Comparison of ENCODE assay signal across 9 mouse cellular contexts in the genomic region with DNA sequence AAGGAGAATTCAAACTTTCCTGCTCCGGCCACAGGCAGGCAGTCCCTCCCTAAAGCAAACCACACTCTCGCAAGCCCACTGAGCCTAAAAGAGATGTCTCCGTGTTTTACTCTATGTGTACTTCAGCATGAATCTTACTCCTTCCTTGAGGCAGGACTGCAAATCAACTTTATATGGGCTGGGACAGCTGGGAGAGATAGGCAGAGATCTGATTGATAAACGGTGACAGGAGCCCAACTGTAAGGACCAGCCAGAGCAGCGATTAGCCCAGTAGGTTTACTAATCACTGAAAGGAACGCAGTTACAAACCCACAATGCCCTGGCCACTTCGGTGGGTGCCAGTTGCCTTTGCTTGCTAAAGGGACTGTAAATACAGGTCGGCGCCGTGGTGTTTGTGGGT. TPM values are rescaled to one million over a fixed set of nuclear protein-coding genes. Genes with fewer than 3 reads are reported as not detected.
DNase-seq lines count a peak whose midpoint lies in the region; ATAC-seq and TF ChIP-seq lines count a peak whose summit lies in the region.
"Had no signal": no experiment of that assay in that cellular context is flagged by ENCODE, and none has a peak within 500 bp of the region (broad histone marks: within the 10 kb centered on the region; RNA-seq: fewer than 3 reads in every experiment).

No protein-coding gene starts in this region.

- H3K9me3 ChIP-seq in heart, embryonic 14.5 days (ENCODE audit: control insufficient read depth, low read length): 0 out of 2 replicates have a peak, but pooled peaks cover 4% of the 10 kb centered on the region
- H3K9me3 ChIP-seq in hindbrain, postnatal 0 days (ENCODE audit: low read length): no peaks in the 10 kb centered on the region
- H3K9me3 ChIP-seq in midbrain, embryonic 14.5 days (ENCODE audit: control insufficient read depth, low read length): 0 out of 2 replicates have a peak, but pooled peaks cover 3% of the 10 kb centered on the region

- peak overlapping the region; percentile 63 for H3K4me2 ChIP-seq in heart, embryonic 14.5 days (ENCODE audit: low read length)
- peak overlapping the region; percentile 38 for H3K4me2 ChIP-seq in hindbrain, postnatal 0 days (ENCODE audit: low read depth, low read length)
- peak overlapping the region; percentile 38 for H3K4me2 ChIP-seq in midbrain, embryonic 14.5 days (ENCODE audit: low read length)

- ATAC-seq in heart, embryonic 14.5 days (ENCODE audit: insufficient number of reproducible peaks, insufficient read depth, low FRiP score, low read depth): no peak
- ATAC-seq in hindbrain, postnatal 0 days: no peak
- ATAC-seq in midbrain, embryonic 14.5 days (ENCODE audit: low FRiP score, low TSS enrichment): no peak
- ATAC-seq: Patski had no signal

- no peaks in the 10 kb centered on the region for H3K27me3 ChIP-seq in heart, embryonic 14.5 days (ENCODE audit: control insufficient read depth, insufficient read depth, low read length)
- no peaks in the 10 kb centered on the region for H3K27me3 ChIP-seq in hindbrain, postnatal 0 days (ENCODE audit: insufficient read depth, low read length)
- no peaks in the 10 kb centered on the region for H3K27me3 ChIP-seq in midbrain, embryonic 14.5 days (ENCODE audit: control insufficient read depth, insufficient read depth, low read length)
- H3K27me3 ChIP-seq: Patski had no signal

- intact Hi-C loops in left cerebral cortex, postnatal 14 days (cut with DNase I): no loop called here

- H3K9ac ChIP-seq in heart, embryonic 14.5 days (ENCODE audit: low read length): peak overlapping the region; percentile 54
- H3K9ac ChIP-seq in hindbrain, postnatal 0 days (replicated peaks; ENCODE audit: low read length): no peak overlapping the region
- no peak overlapping the region for H3K9ac ChIP-seq in midbrain, embryonic 14.5 days (replicated peaks; ENCODE audit: low read length)

- 21% methylated on average over 10 of the region's 10 CpGs for WGBS in heart, embryonic 14.5 days
- 17% methylated on average over 10 of the region's 10 CpGs for WGBS in bone marrow, adult 2 months
- 44% methylated on average over 10 of the region's 10 CpGs for WGBS in hindbrain, postnatal 0 days
- 40% methylated on average over 10 of the region's 10 CpGs for WGBS in midbrain, embryonic 14.5 days

- H3K36me3 ChIP-seq in heart, embryonic 14.5 days (ENCODE audit: control insufficient read depth, insufficient read depth, low read length): no peaks in the 10 kb centered on the region
- H3K36me3 ChIP-seq in hindbrain, postnatal 0 days (ENCODE audit: insufficient read depth, low read length): no peaks in the 10 kb centered on the region
- no peaks in the 10 kb centered on the region for H3K36me3 ChIP-seq in midbrain, embryonic 14.5 days (ENCODE audit: control insufficient read depth, insufficient read depth, low read length)

- H3K4me1 ChIP-seq in heart, embryonic 14.5 days (ENCODE audit: control insufficient read depth in 2 of 2, insufficient read depth in 2 of 2, low read length in 2 of 2): no peaks in the 10 kb centered on the region
- H3K4me1 ChIP-seq in bone marrow, adult 2 months (ENCODE audit: control insufficient read depth, insufficient read depth, low read length): peaks cover 1% of the 10 kb centered on the region; the same call in 1 of the 2 replicates
- no peaks in the 10 kb centered on the region for H3K4me1 ChIP-seq in hindbrain, postnatal 0 days (ENCODE audit: insufficient read depth, low read length)
- no peaks in the 10 kb centered on the region for H3K4me1 ChIP-seq in midbrain, embryonic 14.5 days (ENCODE audit: control insufficient read depth, insufficient read depth, low read length)

- H3K4me3 ChIP-seq in heart, embryonic 14.5 days (ENCODE audit: control insufficient read depth in 1 of 2, insufficient read depth in 1 of 2, low read depth in 1 of 2, low read length in 2 of 2): peak overlapping the region; percentile 28 to 30
- peak overlapping the region; percentile 31 for H3K4me3 ChIP-seq in bone marrow, adult 2 months (replicated peaks; ENCODE audit: control insufficient read depth, low read depth, low read length)
- no peak overlapping the region for H3K4me3 ChIP-seq in hindbrain, postnatal 0 days (ENCODE audit: low read length)
- peak overlapping the region; percentile 8; the same call in 1 of the 2 replicates for H3K4me3 ChIP-seq in midbrain, embryonic 14.5 days (replicated peaks; ENCODE audit: low read depth, low read length)

- no peak for DNase-seq in heart, adult 8-10 months (ENCODE audit: low spot score)
- DNase-seq in hindbrain, postnatal 0 days (ENCODE audit: low spot score): no peak
- DNase-seq in midbrain, embryonic 14.5 days: peak; percentile 11
- no peak for DNase-seq in left cerebral cortex, postnatal 14 days (ENCODE audit: low spot score in 2 of 2)
- no peak for DNase-seq in cerebellum, postnatal 25 days
- DNase-seq in Muller cell, postnatal 12 days (ENCODE audit: inconsistent ontology term): no peak

- H3K27ac ChIP-seq in heart, embryonic 14.5 days (replicated peaks in 1 of 2; ENCODE audit: control insufficient read depth in 1 of 2, insufficient read depth in 1 of 2, low read depth in 2 of 2, low read length in 2 of 2): no peak overlapping the region
- H3K27ac ChIP-seq in bone marrow, adult 2 months (ENCODE audit: control insufficient read depth, insufficient read depth, low read depth, low read length, poor library complexity): no peak overlapping the region
- no peak overlapping the region for H3K27ac ChIP-seq in hindbrain, postnatal 0 days
- H3K27ac ChIP-seq in midbrain, embryonic 14.5 days (replicated peaks; ENCODE audit: low read depth, low read length): no peak overlapping the region

- TF ChIP-seq CTCF in bone marrow, adult 2 months (IDR thresholded peaks at IDR 0.05; ENCODE audit: control insufficient read depth, insufficient read depth, low read length): no peak
- TF ChIP-seq CTCF in hindbrain, postnatal 0 days (IDR thresholded peaks at IDR 0.05; ENCODE audit: low read depth): no peak

- no peak for TF ChIP-seq POLR2A in bone marrow, adult 2 months (IDR thresholded peaks at IDR 0.05; ENCODE audit: borderline replicate concordance, control insufficient read depth, low read depth, low read length)

RNA-seq across cellular contexts. Expression of a gene that starts 35.5 kb away (rescaled TPM):
- not detected in 2 replicates for polyA plus RNA-seq in heart, embryonic 14.5 days (2014; fragmentation: Nextera tagmentation; extraction: Ambion mirVana)
- total RNA-seq in heart, adult 8-10 months (2022): not detected
- polyA plus RNA-seq in bone marrow, adult 2 months (2011; ENCODE audit: insufficient read depth, insufficient read length, low replicate concordance, missing spikeins): not detected in 2 replicates
- total RNA-seq in hindbrain, postnatal 0 days (2014; rRNA removed): 1.0 TPM in 1 of 2 replicates, not detected in the other
- polyA plus RNA-seq in hindbrain, postnatal 0 days (2015; fragmentation: Nextera tagmentation; extraction: Ambion mirVana): 0.23 and 0.28 TPM in 2 replicates
- not detected in 2 replicates for polyA plus RNA-seq in midbrain, embryonic 14.5 days (2014; fragmentation: Nextera tagmentation; extraction: Ambion mirVana)
- total RNA-seq in left cerebral cortex, postnatal 14 days (2021): 1 to 10 TPM; 1.1 to 1.9 TPM
- polyA plus RNA-seq: Patski had no signal
